Mouse (Mus musculus) CH12.LX (cell line): ENCODE data around the gene Zfp771.

Experiments
- CHD2 ChIP-seq: IDR thresholded peaks from 2 replicates; pipeline ENCODE4 v1.6.1; 2011; ENCODE audit warnings: low read length, improper control_type of control experiment
- CTCF ChIP-seq, 2 experiments: IDR thresholded peaks in 1 of 2; conservative IDR thresholded peaks in 1 of 2; 2 replicates each; pipeline ENCODE4 v1.5.1; 2011 to 2012; ENCODE audit warnings: low read depth in 2 of 2, low read length in 2 of 2, improper control_type of control experiment in 1 of 2, inconsistent platforms in 1 of 2, mild to moderate bottlenecking in 1 of 2, moderate library complexity in 1 of 2
- ELF1 ChIP-seq: IDR thresholded peaks from 2 replicates; pipeline ENCODE4 v1.6.1; 2014; ENCODE audit warnings: low read depth, mild to moderate bottlenecking, inconsistent platforms, low read length, improper control_type of control experiment
- EP300 ChIP-seq: IDR thresholded peaks from 2 replicates; pipeline ENCODE4 v1.6.1; 2011; ENCODE audit warnings: low read length, improper control_type of control experiment
- HCFC1 ChIP-seq: IDR thresholded peaks from 2 replicates; pipeline ENCODE4 v1.6.1; 2012; ENCODE audit warnings: low read depth, mild to moderate bottlenecking, inconsistent platforms, low read length, improper control_type of control experiment
- MAFK ChIP-seq: IDR thresholded peaks from 2 replicates; pipeline ENCODE4 v1.6.1; 2011; ENCODE audit warnings: low read length, improper control_type of control experiment; ENCODE audit not compliant: insufficient replicate concordance
- MAZ ChIP-seq: IDR thresholded peaks from 2 replicates; pipeline ENCODE4 v1.6.1; 2012; ENCODE audit warnings: low read depth, mild to moderate bottlenecking, inconsistent platforms, low read length, improper control_type of control experiment, moderate library complexity
- MEF2A ChIP-seq: IDR thresholded peaks from 2 replicates; pipeline ENCODE4 v1.6.1; 2014; ENCODE audit warnings: low read depth, mild to moderate bottlenecking, inconsistent platforms, low read length, improper control_type of control experiment, borderline replicate concordance
- MXI1 ChIP-seq: IDR thresholded peaks from 2 replicates; pipeline ENCODE4 v1.6.1; 2011; ENCODE audit warnings: mild to moderate bottlenecking, low read depth, low read length, improper control_type of control experiment
- NELFE ChIP-seq: IDR thresholded peaks from 2 replicates; pipeline ENCODE4 v1.6.1; 2011; ENCODE audit warnings: low read depth, low read length, improper control_type of control experiment
- POLR2A ChIP-seq: IDR thresholded peaks from 2 replicates; pipeline ENCODE4 v1.6.1; 2011; ENCODE audit warnings: low read depth, mild to moderate bottlenecking, improper control_type of control experiment, low read length
- TCF12 ChIP-seq: IDR thresholded peaks from 2 replicates; pipeline ENCODE4 v1.6.1; 2014; ENCODE audit warnings: low read depth, mild to moderate bottlenecking, inconsistent platforms, low read length, improper control_type of control experiment
- ZC3H11A ChIP-seq: IDR thresholded peaks from 2 replicates; pipeline ENCODE4 v1.6.1; 2012; ENCODE audit warnings: low read depth, mild to moderate bottlenecking, inconsistent platforms, low read length, improper control_type of control experiment
- ZNF384 ChIP-seq: IDR thresholded peaks from 2 replicates; pipeline ENCODE4 v1.6.1; 2012; ENCODE audit warnings: low read depth, low read length, improper control_type of control experiment, inconsistent platforms

DNA sequence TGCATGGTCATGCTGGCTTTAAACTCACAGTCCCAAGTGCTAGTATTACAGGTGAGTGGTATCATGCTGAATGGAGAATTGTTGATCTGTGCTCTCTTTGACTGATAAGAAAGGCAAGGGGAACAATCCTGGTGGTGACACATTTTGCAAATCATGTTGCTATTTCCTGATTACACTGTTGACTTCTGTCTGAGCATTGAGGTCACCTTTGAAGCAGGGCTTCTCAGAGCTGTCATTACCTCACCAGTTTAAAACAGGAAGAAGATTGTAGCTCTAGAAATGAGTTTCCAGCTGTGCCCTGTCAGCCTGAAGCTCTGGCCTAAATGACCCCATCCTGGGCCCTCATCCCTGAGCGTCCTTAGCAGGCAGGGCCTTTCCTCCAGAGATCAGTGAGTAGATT, 43.9 kb downstream of the Zfp771 start:
- TF ChIP-seq CTCF (conservative IDR thresholded peaks at IDR 0.05 in 1 of 2, IDR thresholded peaks at IDR 0.05 in 1 of 2; ENCODE audit: low read depth in 2 of 2, low read length in 2 of 2), result no peak
- TF ChIP-seq MEF2A, result peak; percentile 81
- TF ChIP-seq ELF1, result peak; percentile 84
- TF ChIP-seq ZC3H11A, result no peak
- TF ChIP-seq ZNF384, result no peak
- TF ChIP-seq HCFC1, result peak; percentile 11; the same call in 1 of the 2 replicates
- TF ChIP-seq MAFK, result 0 out of 2 replicates have a peak, but pooled peaks have one; percentile 52
- TF ChIP-seq POLR2A, result peak; percentile 41; the same call in 1 of the 2 replicates
- TF ChIP-seq CHD2, result peak; percentile 66
- peak; percentile 83; the same call in 1 of the 2 replicates for TF ChIP-seq MAZ
- peak; percentile 65 for TF ChIP-seq MXI1
- peak; percentile 88 for TF ChIP-seq EP300
- peak; percentile 77; the same call in 1 of the 2 replicates for TF ChIP-seq TCF12
- no peak for TF ChIP-seq NELFE
